Mouse (Mus musculus) MEL (cell line): ENCODE results near the gene Hmox1.

Experiments
- CTCF ChIP-seq, 3 experiments: IDR thresholded peaks in 2 of 3; conservative IDR thresholded peaks in 1 of 3; 2 replicates each; pipeline ENCODE4 v1.5.1; 2011 to 2012; ENCODE audit warnings: low read length in 3 of 3, low read depth in 2 of 3, mild to moderate bottlenecking in 2 of 3, improper control_type of control experiment in 1 of 3, inconsistent platforms in 1 of 3, mixed read lengths in 1 of 3, moderate library complexity in 1 of 3; ENCODE audit not compliant: control insufficient read depth in 1 of 3, insufficient read depth in 1 of 3, poor library complexity in 1 of 3, severe bottlenecking in 1 of 3
- MAFK ChIP-seq: IDR thresholded peaks from 2 replicates; pipeline ENCODE4 v1.6.1; 2011; ENCODE audit warnings: low read depth, mild to moderate bottlenecking, low read length, improper control_type of control experiment, borderline replicate concordance
- NRF1 ChIP-seq: IDR thresholded peaks from 2 replicates; pipeline ENCODE4 v1.6.1; 2014; ENCODE audit warnings: low read depth, mild to moderate bottlenecking, inconsistent platforms, low read length, improper control_type of control experiment, moderate library complexity; ENCODE audit not compliant: poor library complexity, insufficient read depth, severe bottlenecking
- TAL1 ChIP-seq: IDR thresholded peaks from 2 replicates; pipeline ENCODE4 v1.6.1; 2012; ENCODE audit warnings: mild to moderate bottlenecking, inconsistent platforms, low read length, moderate library complexity, mixed read lengths

DNA sequence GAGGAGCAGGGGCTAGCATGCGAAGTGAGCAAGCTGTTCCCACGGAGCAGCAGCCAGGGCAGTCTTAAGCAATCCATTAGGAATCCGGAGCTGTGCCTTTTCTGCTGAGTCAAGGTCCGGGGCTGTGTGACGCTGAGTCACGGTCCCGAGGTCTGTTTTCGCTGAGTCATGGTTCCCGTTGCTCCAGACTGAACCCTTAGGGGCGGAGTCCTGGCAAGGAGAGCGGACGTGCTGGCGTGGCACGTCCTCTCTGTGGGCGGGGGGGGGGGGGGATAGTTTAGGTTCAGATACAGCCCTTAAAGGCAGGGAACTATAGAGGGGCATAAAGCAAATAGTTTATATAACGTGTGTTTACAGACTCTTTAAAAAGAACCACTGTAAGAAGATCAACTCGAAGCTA is 9.6 kb upstream of the Hmox1 start:
- TF ChIP-seq MAFK (peak; percentile 100), TAL1 (no peak), CTCF (IDR thresholded peaks at IDR 0.05 in 2 of 3, conservative IDR thresholded peaks at IDR 0.05 in 1 of 3; ENCODE audit: control insufficient read depth in 1 of 3, insufficient read depth in 1 of 3, low read depth in 2 of 3, low read length in 3 of 3, poor library complexity in 1 of 3, severe bottlenecking in 1 of 3) (no peak), NRF1 (no peak)
